Mouse (Mus musculus): ENCODE data around the gene Leprot. TPM values are rescaled to one million over a fixed set of nuclear protein-coding genes. Genes with fewer than 3 reads are reported as not detected.

The Leprot gene
- polyA plus RNA-seq, 1 experiment from 2014 or later, result 77.0 TPM

GRCm38 (mm10) chr4:101669811-101670210 is 22.3 kb downstream of the Leprot start:
- no peak overlapping the region for H3K27ac ChIP-seq (replicated peaks)
- no peaks in the 10 kb centered on the region for H3K4me1 ChIP-seq (replicated peaks)
- no peaks in the 10 kb centered on the region for H3K36me3 ChIP-seq
- WGBS, result 80% methylated on average over 5 of the region's 5 CpGs
- H3K4me2 ChIP-seq, result no peak overlapping the region
- ATAC-seq (ENCODE audit: low read depth), result no peak
- H3K9me3 ChIP-seq, result peaks cover 6% of the 10 kb centered on the region; the same call in 1 of the 2 replicates
- no peak overlapping the region for H3K4me3 ChIP-seq
- H3K9ac ChIP-seq, result no peak overlapping the region
- no peaks in the 10 kb centered on the region for H3K27me3 ChIP-seq

- WGBS, result 83% methylated on average over 5 of the region's 5 CpGs
- Histone ChIP-seq H3K4me1 (replicated peaks) (no peaks in the 10 kb centered on the region), H3K27me3 (no peaks in the 10 kb centered on the region), H3K36me3 (no peaks in the 10 kb centered on the region), H3K4me2 (no peak overlapping the region), H3K4me3 (no peak overlapping the region), H3K27ac (replicated peaks) (no peak overlapping the region), H3K9ac (no peak overlapping the region), H3K9me3 (no peaks in the 10 kb centered on the region)
- no peak for ATAC-seq (ENCODE audit: low read depth)
These were observed 27.3 kb downstream of the Leprot start for GRCm38 (mm10) chr4:101674790-101675189.

GRCm38 (mm10) chr4:101675726-101676125 is 28.2 kb downstream of the Leprot start:
- Histone ChIP-seq H3K9ac (no peak overlapping the region), H3K4me1 (replicated peaks) (no peaks in the 10 kb centered on the region), H3K4me3 (no peak overlapping the region), H3K9me3 (no peaks in the 10 kb centered on the region), H3K4me2 (no peak overlapping the region), H3K27me3 (no peaks in the 10 kb centered on the region), H3K36me3 (no peaks in the 10 kb centered on the region), H3K27ac (replicated peaks) (no peak overlapping the region)
- 80% methylated on average over 4 of the region's 4 CpGs for WGBS
- ATAC-seq (ENCODE audit: low read depth), result no peak

GRCm38 (mm10) chr4:101682620-101683019 is 35.1 kb downstream of the Leprot start:
- no peak overlapping the region for H3K4me2 ChIP-seq
- H3K4me1 ChIP-seq (replicated peaks), result no peaks in the 10 kb centered on the region
- no peak for ATAC-seq (ENCODE audit: low read depth)
- H3K9me3 ChIP-seq, result no peaks in the 10 kb centered on the region
- H3K27me3 ChIP-seq, result no peaks in the 10 kb centered on the region
- no peak overlapping the region for H3K27ac ChIP-seq (replicated peaks)
- H3K4me3 ChIP-seq, result no peak overlapping the region
- WGBS, result 90% methylated on average over 4 of the region's 4 CpGs
- no peaks in the 10 kb centered on the region for H3K36me3 ChIP-seq
- no peak overlapping the region for H3K9ac ChIP-seq

- Histone ChIP-seq H3K9ac (no peak overlapping the region), H3K4me1 (replicated peaks) (no peaks in the 10 kb centered on the region), H3K4me3 (no peak overlapping the region), H3K27ac (replicated peaks) (no peak overlapping the region), H3K4me2 (no peak overlapping the region), H3K9me3 (no peaks in the 10 kb centered on the region), H3K36me3 (no peaks in the 10 kb centered on the region), H3K27me3 (no peaks in the 10 kb centered on the region)
- WGBS, result 84% methylated on average over 3 of the region's 3 CpGs
- no peak for ATAC-seq (ENCODE audit: low read depth)
These were observed 35.6 kb downstream of the Leprot start for GRCm38 (mm10) chr4:101683086-101683485.

- no peaks in the 10 kb centered on the region for H3K9me3 ChIP-seq
- H3K4me1 ChIP-seq (replicated peaks), result no peaks in the 10 kb centered on the region
- no peak overlapping the region for H3K9ac ChIP-seq
- 81% methylated on average over 3 of the region's 3 CpGs for WGBS
- no peak overlapping the region for H3K27ac ChIP-seq (replicated peaks)
- no peak overlapping the region for H3K4me2 ChIP-seq
- H3K36me3 ChIP-seq, result no peaks in the 10 kb centered on the region
- no peak for ATAC-seq (ENCODE audit: low read depth)
- no peak overlapping the region for H3K4me3 ChIP-seq
- H3K27me3 ChIP-seq, result no peaks in the 10 kb centered on the region
These were observed 37.3 kb downstream of the Leprot start for GRCm38 (mm10) chr4:101684821-101685220.

GRCm38 (mm10) chr4:101686227-101686810 is 38.8 kb downstream of the Leprot start:
- Histone ChIP-seq H3K4me2 (no peak overlapping the region), H3K27me3 (no peaks in the 10 kb centered on the region), H3K36me3 (no peaks in the 10 kb centered on the region), H3K27ac (replicated peaks) (no peak overlapping the region), H3K4me1 (replicated peaks) (no peaks in the 10 kb centered on the region), H3K9me3 (no peaks in the 10 kb centered on the region), H3K4me3 (no peak overlapping the region), H3K9ac (no peak overlapping the region)
- ATAC-seq (ENCODE audit: low read depth), result no peak
- WGBS, result 85% methylated on average over 13 of the region's 13 CpGs

- H3K9me3 ChIP-seq, result no peaks in the 10 kb centered on the region
- no peak overlapping the region for H3K4me3 ChIP-seq
- WGBS, result 91% methylated on average over 4 of the region's 4 CpGs
- H3K4me2 ChIP-seq, result no peak overlapping the region
- no peak overlapping the region for H3K27ac ChIP-seq (replicated peaks)
- H3K36me3 ChIP-seq, result no peaks in the 10 kb centered on the region
- ATAC-seq (ENCODE audit: low read depth), result no peak
- H3K9ac ChIP-seq, result no peak overlapping the region
- H3K27me3 ChIP-seq, result no peaks in the 10 kb centered on the region
- H3K4me1 ChIP-seq (replicated peaks), result no peaks in the 10 kb centered on the region
These were observed 41.7 kb downstream of the Leprot start for GRCm38 (mm10) chr4:101689241-101689640.

GRCm38 (mm10) chr4:101689645-101690044 is 42.1 kb downstream of the Leprot start:
- Histone ChIP-seq H3K27me3 (no peaks in the 10 kb centered on the region), H3K9ac (no peak overlapping the region), H3K36me3 (no peaks in the 10 kb centered on the region), H3K27ac (replicated peaks) (no peak overlapping the region), H3K4me3 (no peak overlapping the region), H3K4me1 (replicated peaks) (no peaks in the 10 kb centered on the region), H3K9me3 (no peaks in the 10 kb centered on the region), H3K4me2 (no peak overlapping the region)
- 79% methylated on average over 5 of the region's 5 CpGs for WGBS
- no peak for ATAC-seq (ENCODE audit: low read depth)

- H3K9me3 ChIP-seq, result no peaks in the 10 kb centered on the region
- no peak overlapping the region for H3K4me2 ChIP-seq
- H3K27ac ChIP-seq (replicated peaks), result no peak overlapping the region
- no peaks in the 10 kb centered on the region for H3K27me3 ChIP-seq
- no peaks in the 10 kb centered on the region for H3K4me1 ChIP-seq (replicated peaks)
- H3K4me3 ChIP-seq, result no peak overlapping the region
- ATAC-seq (ENCODE audit: low read depth), result no peak
- H3K36me3 ChIP-seq, result no peaks in the 10 kb centered on the region
- 82% methylated on average over 4 of the region's 4 CpGs for WGBS
- no peak overlapping the region for H3K9ac ChIP-seq
These were observed 45.4 kb downstream of the Leprot start for GRCm38 (mm10) chr4:101692892-101693291.

GRCm38 (mm10) chr4:101694529-101694928 is 47.0 kb downstream of the Leprot start:
- no peaks in the 10 kb centered on the region for H3K9me3 ChIP-seq
- 77% methylated on average over 6 of the region's 6 CpGs for WGBS
- no peaks in the 10 kb centered on the region for H3K36me3 ChIP-seq
- no peak overlapping the region for H3K27ac ChIP-seq (replicated peaks)
- H3K4me1 ChIP-seq (replicated peaks), result no peaks in the 10 kb centered on the region
- no peak overlapping the region for H3K4me2 ChIP-seq
- no peak overlapping the region for H3K4me3 ChIP-seq
- no peaks in the 10 kb centered on the region for H3K27me3 ChIP-seq
- no peak for ATAC-seq (ENCODE audit: low read depth)
- H3K9ac ChIP-seq, result no peak overlapping the region

GRCm38 (mm10) chr4:101697236-101697635 is 49.7 kb downstream of the Leprot start:
- no peak overlapping the region for H3K9ac ChIP-seq
- WGBS, result 90% methylated on average over 3 of the region's 3 CpGs
- no peaks in the 10 kb centered on the region for H3K36me3 ChIP-seq
- no peaks in the 10 kb centered on the region for H3K4me1 ChIP-seq (replicated peaks)
- H3K9me3 ChIP-seq, result no peaks in the 10 kb centered on the region
- ATAC-seq (ENCODE audit: low read depth), result no peak
- H3K4me3 ChIP-seq, result no peak overlapping the region
- H3K27ac ChIP-seq (replicated peaks), result no peak overlapping the region
- no peaks in the 10 kb centered on the region for H3K27me3 ChIP-seq
- H3K4me2 ChIP-seq, result no peak overlapping the region

- Histone ChIP-seq H3K27ac (replicated peaks) (no peak overlapping the region), H3K4me1 (replicated peaks) (no peaks in the 10 kb centered on the region), H3K9me3 (no peaks in the 10 kb centered on the region), H3K4me3 (no peak overlapping the region), H3K4me2 (no peak overlapping the region), H3K9ac (no peak overlapping the region), H3K36me3 (no peaks in the 10 kb centered on the region), H3K27me3 (no peaks in the 10 kb centered on the region)
- no peak for ATAC-seq (ENCODE audit: low read depth)
- 92% methylated on average over 1 of the region's 1 CpGs for WGBS
These were observed 51.9 kb downstream of the Leprot start for GRCm38 (mm10) chr4:101699423-101699822.
